Mouse (Mus musculus) fibroblast of lung, adult 2 months (primary cell): ENCODE data around the gene Arhgap30.

Source experiments
- DNase-seq: peaks from one replicate; pipeline ENCODE4 v3.0.0-alpha.2; 2011; ENCODE audit warnings: low read depth

Arhgap30 gene

GRCm38 (mm10) chr1:171435288-171435814 lies 46.6 kb downstream of the Arhgap30 start:
- DNase-seq, result no peak

GRCm38 (mm10) chr1:171435974-171436373 lies 47.2 kb downstream of the Arhgap30 start:
- no peak for DNase-seq

- no peak for DNase-seq
Measured at GRCm38 (mm10) chr1:171437264-171438013, 48.7 kb downstream of the Arhgap30 start, which contains the start of gene F11r. Gene F11r (plus strand): TSS chr1:171437535.

DNA sequence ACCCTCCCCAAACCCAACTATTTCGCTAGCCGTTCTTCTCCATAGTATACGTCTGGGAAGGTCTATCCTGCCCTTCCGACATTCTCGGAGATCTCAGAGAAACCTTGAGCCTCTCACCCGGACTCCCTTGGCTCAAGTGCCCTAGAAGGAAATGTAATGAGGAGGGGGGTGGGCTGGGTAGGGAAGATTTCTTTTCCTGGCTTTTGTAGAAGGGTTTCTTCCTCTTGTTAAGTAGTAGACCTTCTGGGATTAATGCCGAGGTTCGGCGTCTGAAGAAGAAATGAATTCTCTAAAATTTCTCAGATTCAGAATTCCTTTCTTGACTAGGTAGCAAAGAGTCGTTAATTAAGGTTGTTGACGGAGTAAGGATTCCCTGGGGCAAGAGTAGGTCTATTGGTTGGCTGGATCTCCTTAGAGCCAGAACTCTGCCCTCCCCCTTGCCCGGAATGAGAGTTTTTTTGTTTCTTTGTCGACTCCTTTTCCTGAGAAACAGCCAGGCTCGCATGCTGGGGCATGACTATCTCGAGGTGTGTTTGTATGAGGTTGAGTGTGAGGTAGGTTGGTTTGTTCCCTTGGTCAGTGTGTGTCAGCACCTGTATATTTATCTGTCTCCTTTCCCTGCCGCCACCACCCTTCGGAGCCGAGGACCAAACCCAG lies 49.4 kb downstream of the Arhgap30 start:
- no peak for DNase-seq

DNA sequence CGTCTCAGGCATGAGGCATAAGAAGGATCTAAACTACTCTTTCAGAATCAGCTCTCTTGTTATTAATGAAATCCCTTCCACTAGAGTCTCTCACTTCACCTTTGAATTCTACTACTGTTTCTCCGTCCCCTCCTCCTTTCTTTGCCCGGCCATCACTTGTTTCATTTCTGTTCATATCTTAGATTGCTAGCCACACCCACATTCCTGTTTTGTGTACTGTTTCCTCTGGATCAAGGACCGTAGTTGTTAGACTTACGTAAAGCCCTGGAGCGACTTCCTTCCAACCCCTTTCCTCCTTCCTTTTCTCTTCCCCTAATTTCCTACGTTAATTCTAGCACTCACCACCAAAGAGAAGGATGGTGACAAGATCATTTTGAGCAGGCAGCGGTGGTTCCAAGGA lies 50.3 kb downstream of the Arhgap30 start:
- DNase-seq, result no peak

GRCm38 (mm10) chr1:171440025-171440725 lies 51.4 kb downstream of the Arhgap30 start:
- DNase-seq, result no peak

GRCm38 (mm10) chr1:171441466-171442412 lies 53.0 kb downstream of the Arhgap30 start:
- DNase-seq, result no peak

- no peak for DNase-seq
Measured at GRCm38 (mm10) chr1:171442413-171442760, 53.6 kb downstream of the Arhgap30 start.

DNA sequence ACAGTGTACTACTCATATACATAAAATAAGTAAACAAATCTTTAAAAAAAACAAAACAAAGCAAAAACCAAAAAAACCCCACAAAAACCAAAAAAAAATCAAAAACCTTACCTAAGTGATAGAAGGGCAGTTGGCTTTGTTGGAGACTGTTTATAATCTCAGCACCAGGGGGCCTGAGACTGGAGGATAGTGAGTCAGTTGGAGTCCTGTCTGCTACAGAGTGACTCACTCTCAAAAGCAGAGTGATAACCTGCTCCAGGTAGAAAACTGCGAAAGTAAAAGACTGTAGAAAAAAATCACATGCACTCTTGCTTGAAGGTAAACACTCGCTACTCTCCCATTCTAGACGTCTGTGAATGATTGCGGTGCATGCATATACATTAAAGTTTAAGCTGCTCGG lies 56.3 kb downstream of the Arhgap30 start:
- no peak for DNase-seq

DNA sequence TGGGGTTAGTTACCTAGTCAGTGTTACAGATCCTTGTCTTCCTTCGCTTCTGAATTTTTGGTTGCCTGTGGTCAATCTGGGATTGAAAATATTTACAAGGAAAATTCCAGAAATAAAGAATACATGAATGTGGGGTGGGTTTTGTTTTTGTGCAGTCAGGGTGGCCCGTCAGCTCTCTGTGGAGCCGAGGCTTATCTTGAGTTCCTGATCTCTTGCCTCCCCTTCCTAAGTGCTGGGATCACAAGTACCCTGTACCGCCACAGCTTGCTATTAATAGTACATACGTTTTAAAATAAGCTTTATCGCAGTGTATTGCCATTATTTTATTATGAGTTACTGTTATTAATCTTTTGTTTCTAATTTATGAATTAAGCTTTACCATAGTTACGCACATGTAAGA lies 58.1 kb downstream of the Arhgap30 start:
- no peak for DNase-seq

GRCm38 (mm10) chr1:171447692-171448091 lies 58.9 kb downstream of the Arhgap30 start:
- no peak for DNase-seq

GRCm38 (mm10) chr1:171450062-171450461 lies 61.3 kb downstream of the Arhgap30 start:
- DNase-seq, result no peak

GRCm38 (mm10) chr1:171451001-171451400 lies 62.2 kb downstream of the Arhgap30 start:
- DNase-seq, result no peak

GRCm38 (mm10) chr1:171452522-171452921 lies 63.8 kb downstream of the Arhgap30 start:
- no peak for DNase-seq

- DNase-seq, result no peak
Measured at GRCm38 (mm10) chr1:171452923-171453322, 64.2 kb downstream of the Arhgap30 start.

- no peak for DNase-seq
Measured at GRCm38 (mm10) chr1:171454926-171455325, 66.2 kb downstream of the Arhgap30 start.

GRCm38 (mm10) chr1:171457568-171457967 lies 68.8 kb downstream of the Arhgap30 start:
- DNase-seq, result no peak

GRCm38 (mm10) chr1:171459791-171460190 lies 71.0 kb downstream of the Arhgap30 start:
- no peak for DNase-seq
